ENCODE assay signal across 21 mouse cellular contexts in genomic region chr1:177714397-177715012, GRCm38 (mm10). TPM values are rescaled to one million over a fixed set of nuclear protein-coding genes. Genes with fewer than 3 reads are reported as not detected.
"Had no signal": no experiment of that assay in that cellular context is flagged by ENCODE, and none has a peak within 500 bp of the region (broad histone marks: within the 10 kb centered on the region; RNA-seq: fewer than 3 reads in every experiment).

No protein-coding gene starts in this region.

- H3K4me1 ChIP-seq: midbrain, embryonic 15.5 days had no signal

- H3K27ac ChIP-seq: midbrain, embryonic 13.5 days; midbrain, embryonic 15.5 days; neural tube, embryonic 12.5 days had no signal

- H3K36me3 ChIP-seq: midbrain, embryonic 13.5 days; midbrain, embryonic 15.5 days; neural tube, embryonic 12.5 days had no signal

- H3K9ac ChIP-seq: lung, embryonic 14.5 days; midbrain, embryonic 13.5 days; midbrain, embryonic 15.5 days; neural tube, embryonic 12.5 days had no signal

- ATAC-seq: midbrain, embryonic 13.5 days; midbrain, embryonic 15.5 days had no signal

- H3K4me2 ChIP-seq: lung, embryonic 14.5 days; midbrain, embryonic 11.5 days; midbrain, embryonic 13.5 days; midbrain, embryonic 15.5 days; neural tube, embryonic 12.5 days had no signal

- DNase-seq: lung, adult 18-20 months; lung, embryonic 14.5 days; lung, postnatal 10 days; lung, postnatal 4 days; right cerebral cortex, postnatal 25 days; right cerebral cortex, postnatal 4 days; spleen, adult 18-20 months; thymus, adult 18-20 months; thymus, postnatal 14 days; thymus, postnatal 36 days had no signal

- H3K4me3 ChIP-seq: megakaryocyte, embryonic 14.5 days; midbrain, embryonic 13.5 days; midbrain, embryonic 15.5 days; neural tube, embryonic 12.5 days had no signal

- H3K27me3 ChIP-seq: midbrain, embryonic 13.5 days; midbrain, embryonic 15.5 days; neural tube, embryonic 12.5 days had no signal

RNA-seq across cellular contexts. Expression of gene 1700016C15Rik, which starts 15.1 kb away (rescaled TPM):
- total RNA-seq: megakaryocyte progenitor cell, adult 5-6 weeks; midbrain, postnatal 0 days; monocyte, adult 5-6 weeks; neutrophil, adult 5-6 weeks had no signal
- polyA plus RNA-seq: lung, embryonic 14.5 days; midbrain, embryonic 11.5 days; midbrain, embryonic 13.5 days; midbrain, embryonic 15.5 days; midbrain, postnatal 0 days; neural tube, embryonic 14.5 days; stomach, embryonic 14.5 days had no signal
